Mouse (Mus musculus): ENCODE results near the gene Mturn.

Mturn gene

DNA sequence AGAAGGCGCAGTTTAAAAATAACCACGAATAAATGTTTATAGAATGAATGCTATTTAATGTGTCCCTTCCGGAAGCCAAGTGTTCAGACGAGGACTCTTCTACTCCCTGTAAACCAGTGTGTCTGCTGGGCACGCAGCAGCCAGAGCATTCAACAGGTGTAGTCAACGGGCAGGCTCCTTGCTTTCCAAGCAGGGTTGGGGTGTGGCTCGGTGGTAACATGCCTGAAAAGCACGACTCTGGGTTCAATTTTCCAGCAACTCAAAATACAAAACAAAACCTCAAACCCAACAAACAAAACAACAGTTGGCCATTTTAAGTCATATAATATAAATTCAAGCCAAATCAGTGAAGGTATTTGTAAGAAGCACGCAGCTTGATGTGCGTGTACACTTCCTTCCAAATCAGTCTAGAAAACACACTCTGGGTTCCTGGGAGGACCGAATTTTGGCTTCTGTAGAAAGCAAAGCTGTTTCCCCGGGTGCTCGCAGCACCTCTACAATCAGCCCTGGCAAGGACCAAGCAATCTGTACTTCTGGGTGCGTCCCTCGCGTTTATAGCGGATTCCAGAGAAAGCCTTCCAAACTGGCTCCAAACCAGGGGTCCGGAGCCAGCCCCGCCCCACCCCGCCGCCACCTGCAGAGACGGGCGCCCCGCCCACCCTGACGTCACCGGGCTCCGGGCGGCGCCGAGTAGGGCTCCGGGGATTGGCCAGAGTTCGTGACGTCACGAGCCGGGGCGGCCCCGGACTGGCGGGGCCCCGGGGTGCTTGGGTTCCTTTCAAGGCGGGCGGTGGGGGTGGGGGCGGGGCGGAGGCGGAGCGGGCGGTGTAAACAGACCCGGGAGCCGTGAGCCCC lies at the start of gene Mturn:
TSS of gene Mturn (plus strand) at position 734 of the 855 bp plus-strand sequence.
- DNase-seq = peak; percentile 98

DNA sequence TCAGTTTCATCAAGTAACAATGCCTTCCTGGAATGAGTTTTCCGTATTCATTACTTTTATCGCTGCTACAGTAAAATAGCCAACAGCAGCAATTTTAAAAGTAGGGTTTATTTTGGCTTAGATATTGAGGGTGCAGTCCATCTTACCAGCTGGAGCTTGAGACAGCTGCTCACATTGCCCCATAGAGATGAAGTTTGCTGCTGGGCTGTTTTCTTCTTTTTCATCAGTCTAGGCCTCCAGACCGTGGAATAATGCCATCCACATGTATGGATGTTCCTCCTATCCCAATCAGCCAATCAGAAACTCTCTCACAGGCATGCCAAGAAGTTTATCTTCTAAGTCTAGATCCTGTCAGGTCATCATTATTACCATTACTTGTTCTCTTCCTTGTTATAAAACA lies 41.5 kb upstream of the Mturn start:
- DNase-seq = no peak

DNA sequence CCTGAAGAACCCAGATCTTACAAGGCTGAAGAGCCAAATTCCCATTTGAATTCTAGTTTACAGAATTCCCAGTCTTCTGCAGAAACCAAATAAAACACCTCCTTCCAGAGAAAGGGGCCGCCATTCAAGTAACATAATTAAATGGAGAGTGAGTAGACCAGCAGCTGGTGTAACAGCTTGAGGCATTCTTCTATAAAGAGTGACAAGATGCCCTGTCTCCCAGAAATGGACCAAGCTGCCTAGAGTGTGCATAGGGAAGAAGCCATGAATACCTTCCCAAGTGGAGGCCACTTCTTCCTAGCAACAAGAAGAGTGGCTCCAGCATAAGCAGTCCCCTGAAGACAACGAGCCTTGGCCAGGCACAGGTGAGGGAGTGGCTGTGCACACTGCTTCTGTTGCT lies 39.5 kb upstream of the Mturn start:
- DNase-seq = no peak

DNA sequence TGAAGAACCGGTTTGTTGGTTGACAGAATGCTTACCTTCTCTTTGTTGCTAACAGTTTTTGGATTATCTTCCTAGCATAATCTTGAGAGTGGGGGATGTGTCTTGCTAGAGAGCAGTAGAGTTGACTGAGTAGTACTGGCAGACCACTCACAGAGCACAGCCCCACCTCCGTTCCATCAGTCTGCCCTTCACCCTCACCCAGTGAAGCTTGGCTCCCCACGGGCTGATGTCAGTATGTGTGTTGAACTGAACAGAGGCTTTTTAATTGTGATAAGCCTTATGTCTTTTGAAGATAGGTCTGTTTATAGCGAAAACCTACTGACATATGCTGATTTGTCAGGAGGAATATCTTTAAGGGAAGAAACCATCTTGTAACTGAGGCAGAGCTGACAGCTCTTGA lies 38.2 kb upstream of the Mturn start:
- no peak for DNase-seq

DNA sequence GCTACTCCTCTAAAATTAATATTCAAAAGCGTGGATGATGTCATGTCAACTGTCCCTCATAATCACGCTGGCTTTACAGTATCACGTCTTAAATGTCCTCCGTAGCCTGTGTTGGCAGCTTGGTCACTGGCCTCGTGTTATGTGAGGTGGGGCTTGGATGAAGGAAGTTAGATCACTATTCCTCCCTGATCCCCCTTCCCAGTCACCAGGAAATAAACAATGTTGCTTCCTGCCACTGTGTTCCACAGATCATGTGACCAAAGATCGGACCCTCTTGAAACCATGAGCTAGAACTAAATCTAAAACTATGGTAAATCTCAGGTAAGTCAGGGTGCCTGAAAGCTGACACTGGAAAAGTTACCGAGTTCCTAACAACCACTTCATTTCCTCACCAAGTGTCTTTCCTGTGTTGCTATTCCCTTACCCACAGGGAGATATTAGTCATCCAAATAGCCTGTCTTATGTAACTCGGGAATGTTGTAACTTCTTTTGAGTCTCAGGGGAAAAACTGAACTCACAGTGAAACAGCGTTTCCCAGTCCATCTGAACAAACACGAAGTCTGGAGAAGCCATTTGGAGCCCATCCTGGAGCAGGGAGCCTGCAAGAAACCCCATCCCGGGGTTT lies 25.8 kb upstream of the Mturn start:
- peak in 1 of 2 experiments; percentile 10 for DNase-seq

DNA sequence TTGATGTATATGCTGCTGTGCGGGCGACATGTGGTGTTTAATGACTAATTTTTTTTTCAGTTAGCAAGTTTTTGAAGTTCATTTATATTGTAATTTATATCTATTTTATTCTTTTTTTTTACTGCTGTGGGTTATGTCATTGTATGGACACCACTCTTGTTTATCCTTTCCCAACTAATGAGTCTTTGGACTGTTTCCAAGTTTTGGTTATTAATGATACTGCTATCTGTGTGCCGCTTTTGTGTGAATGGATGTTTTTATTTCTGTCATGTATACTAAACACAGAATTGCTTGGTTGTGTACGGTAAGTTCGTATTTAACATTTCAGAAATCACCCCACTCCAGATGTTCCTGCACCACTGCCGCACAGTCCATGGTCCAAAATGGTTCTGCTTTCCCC lies 23.6 kb upstream of the Mturn start:
- DNase-seq = no peak

DNA sequence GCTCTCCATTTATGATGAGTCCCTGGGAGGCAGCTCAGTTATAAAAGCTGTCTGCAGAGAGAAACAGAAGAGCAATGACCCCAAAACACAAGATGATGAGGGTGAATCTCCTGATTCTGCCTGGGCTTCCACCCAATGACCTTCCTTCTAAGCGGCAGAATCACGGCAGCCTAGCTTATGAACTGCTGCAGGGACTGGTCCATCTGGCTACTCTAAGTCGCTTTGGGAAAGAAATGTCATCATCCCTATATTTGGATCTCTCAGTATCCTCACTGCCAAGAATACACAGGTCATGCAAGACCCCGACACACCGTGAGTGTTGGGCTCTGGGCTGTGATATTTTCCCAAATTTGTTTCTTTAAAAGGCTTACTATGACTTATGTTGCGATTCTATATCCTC lies 11.6 kb upstream of the Mturn start:
- DNase-seq = no peak

DNA sequence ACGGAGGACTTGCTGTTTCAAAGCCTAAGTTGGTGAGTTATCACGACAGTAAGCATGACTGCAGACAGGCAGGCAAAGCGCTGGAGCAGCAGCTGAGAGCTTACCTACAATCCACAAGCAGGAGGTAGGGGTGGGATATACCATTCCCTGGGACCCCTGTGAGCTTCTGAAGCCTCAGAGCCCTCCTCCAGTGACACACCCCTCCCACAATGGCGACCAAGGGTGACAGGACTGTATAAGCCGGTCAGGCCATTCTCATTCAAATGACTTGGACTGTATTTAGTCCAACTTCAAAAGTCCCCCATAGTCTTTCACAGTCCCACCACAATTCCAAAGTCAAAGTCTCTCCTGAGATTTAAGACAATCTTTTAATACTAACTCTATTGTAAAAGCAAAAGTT lies 8.5 kb upstream of the Mturn start:
- no peak for DNase-seq

DNA sequence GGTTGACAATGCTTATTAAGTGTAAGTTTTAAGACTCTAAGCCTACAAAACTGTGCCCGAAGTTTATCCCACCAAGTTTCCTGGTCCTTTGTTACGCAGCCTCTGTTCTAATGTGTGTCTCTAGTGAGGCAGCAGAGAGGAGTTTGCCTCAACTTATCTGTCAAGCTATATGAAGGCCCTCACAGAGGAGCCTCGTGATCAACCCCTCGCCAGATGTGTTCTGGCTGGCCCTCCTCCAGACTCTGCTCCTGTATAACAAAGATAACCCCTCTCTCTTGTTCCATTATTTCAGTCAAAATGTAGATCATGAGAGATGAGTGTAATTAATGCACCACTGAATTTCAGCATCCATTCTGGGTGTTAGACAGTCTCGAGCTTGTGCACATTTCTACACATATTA lies 1.7 kb upstream of the Mturn start:
- DNase-seq = no peak

DNA sequence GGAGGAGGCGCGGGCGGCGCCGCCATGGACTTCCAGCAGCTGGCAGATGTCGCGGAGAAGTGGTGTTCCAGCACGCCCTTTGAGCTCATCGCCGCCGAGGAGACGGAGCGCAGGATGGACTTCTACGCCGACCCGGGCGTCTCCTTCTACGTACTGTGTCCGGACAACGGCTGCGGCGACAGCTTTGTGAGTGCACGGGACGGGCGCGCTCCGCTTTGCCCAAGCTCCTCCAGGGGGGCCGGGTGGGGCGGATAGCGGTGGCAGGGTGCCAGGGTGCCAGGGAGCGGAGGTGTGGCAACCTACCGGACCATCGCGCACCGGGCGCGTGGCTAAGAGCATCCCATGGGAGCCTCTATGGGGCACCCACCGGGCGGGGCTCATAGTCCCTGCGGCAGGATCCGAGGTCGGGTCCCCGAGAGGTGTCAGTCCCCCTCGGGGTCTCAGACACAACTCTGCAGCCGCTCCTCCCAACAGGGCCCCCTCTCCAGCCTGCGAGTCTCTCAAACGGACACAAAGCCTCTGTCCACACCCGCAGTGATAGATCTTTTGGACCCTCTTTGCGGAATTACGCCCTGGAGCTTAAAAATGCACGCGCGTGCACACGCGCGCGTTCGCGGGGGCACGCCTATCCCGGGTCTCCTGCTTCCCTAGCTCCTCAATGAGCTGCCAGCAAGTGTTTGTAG lies 463 bp downstream of the Mturn start:
- no peak for DNase-seq

DNA sequence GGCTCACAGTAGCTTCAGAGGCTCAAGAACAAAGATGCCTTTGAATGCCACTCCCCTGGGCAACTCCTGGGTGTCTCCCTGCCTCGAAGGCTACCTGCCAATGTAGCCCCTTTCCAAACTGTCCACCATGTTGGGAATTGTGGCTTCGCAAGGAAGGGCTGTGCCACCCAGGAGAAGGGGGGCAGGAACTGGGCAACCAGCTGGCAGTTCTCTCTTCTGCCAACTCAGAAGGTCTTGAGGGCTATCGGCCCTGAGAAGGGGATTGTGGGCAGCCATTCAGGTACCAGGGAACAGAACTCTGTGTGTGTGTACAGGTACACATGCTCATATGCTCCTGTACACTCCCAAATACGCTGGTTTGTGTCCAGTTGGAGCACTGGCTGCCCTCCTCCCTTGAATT lies 2.7 kb downstream of the Mturn start:
- DNase-seq = no peak

DNA sequence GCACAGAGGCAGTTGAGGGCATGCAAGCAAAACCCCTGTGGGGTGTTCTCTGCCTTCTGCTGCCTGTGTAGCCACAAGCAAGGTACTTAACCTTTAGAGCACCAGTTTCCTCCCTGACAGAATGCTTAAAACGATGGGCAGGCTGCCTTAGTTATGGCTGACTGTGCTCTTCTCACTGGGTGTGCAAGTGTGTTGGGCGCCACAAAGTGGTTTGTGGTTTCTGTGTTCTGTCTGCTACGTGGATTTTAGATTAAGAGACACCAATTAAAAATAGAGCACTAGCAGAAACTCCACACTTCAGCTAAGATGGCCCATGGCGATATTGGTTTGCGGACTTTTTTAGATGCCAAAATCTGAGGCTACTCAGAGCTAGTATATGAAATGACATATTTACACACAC lies 3.7 kb downstream of the Mturn start:
- DNase-seq = no peak

DNA sequence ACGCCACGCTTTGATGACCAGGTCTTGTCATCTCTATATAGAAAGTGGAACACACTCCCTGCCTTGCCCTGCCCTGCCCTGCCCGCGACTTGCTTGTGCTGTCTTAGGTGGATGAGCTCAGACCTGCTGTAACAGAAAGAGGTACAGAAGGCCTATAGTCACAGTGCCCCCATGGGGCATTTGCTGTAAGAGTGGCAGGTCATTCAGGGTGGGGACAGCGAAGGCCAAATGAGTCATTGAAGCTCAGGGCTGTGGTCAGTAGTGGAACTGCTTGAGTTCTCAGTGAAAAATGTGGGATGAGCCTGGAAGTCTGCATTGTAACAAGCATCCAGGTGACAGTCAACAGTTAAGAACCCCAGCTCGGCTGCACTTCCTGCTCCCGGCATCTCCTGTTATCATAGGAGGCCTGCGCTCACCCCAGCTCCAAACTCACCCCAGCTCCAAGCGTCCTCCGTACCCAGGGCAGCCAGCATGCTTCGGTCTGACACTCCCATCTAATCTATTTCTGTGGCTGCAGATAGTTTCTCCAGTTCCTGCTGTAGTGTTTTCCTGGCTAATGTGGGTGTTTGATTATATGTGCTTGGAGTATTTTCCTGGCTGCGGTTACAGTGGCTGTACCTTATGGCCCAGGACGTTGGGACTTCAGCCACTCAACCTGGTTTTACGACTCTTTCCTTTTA lies 4.4 kb downstream of the Mturn start:
- DNase-seq = no peak

DNA sequence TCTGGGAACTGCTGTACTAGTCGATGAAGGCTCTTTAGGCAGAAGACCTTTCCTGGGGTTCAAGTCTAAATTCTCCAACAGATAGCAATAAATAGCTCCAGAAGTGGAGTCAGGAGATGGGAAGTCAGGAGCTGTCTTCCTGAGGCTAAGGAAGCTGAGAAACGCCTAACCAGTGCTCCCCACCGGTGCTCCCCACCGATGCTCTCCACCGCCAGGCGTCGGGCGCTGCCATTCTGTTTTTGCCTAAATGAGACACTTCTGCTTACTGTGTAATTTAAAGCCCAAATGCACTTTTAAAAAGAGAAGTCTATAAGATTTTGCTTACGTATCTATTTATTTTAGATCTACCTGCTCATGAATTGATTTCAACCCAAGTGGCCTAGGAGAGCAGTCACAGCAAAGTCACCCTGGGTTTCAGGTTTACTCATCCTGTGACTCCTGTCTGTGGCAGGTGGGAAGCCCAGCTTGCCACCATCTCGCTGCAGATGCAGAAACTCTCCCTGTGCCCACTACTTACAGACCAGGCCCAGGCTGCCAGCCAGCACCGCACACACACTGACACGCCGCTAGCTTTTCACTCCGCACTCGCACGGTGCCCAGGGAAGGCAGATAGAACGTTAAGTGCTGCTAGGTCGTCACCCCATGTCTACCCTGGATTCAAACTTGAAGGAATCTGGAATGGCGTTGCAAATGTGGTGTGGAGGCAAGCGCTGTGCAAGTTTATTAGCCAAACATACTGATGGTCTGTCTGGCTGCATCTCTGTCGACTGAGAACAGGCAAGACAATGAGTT lies 5.7 kb downstream of the Mturn start:
- no peak for DNase-seq

DNA sequence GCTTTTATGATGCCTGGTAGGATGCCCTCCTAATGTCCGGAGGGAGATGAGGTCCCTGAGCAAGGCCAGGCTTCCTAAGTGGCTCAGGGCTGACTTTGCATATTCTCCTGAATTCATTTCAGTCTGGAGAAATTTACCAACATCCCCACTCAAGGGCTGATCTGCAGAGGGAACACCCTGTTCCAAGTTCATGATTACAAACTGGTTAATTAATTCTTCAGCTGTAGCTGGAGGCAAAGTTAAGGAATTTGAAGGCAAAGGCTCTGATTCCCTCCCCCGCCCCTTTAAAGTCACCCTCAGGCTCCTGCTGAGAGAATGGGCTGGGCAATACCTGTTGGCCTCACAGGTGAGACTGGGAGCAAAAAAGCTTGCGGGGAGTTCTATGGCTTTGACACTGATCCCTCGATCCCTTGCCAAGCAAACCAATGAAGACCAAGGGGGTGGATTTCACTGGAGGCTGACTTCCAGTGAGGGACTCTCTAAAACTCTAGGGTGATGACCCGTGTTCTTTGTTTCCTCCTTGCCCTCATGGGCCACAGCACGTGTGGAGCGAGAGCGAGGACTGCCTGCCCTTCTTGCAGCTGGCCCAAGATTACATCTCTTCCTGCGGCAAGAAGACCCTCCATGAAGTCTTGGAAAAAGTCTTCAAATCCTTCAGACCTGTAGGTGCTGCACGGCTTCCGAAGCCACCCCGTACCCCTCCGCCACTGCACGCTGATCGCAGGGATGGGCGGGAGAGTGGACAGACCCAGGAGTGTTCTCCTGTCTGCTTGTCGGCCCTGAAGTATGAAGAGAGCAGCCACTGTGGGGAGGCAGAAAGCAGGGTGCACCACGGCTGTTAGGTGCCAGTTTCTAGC lies 7.3 kb downstream of the Mturn start:
- DNase-seq = peak; percentile 57 to 86

DNA sequence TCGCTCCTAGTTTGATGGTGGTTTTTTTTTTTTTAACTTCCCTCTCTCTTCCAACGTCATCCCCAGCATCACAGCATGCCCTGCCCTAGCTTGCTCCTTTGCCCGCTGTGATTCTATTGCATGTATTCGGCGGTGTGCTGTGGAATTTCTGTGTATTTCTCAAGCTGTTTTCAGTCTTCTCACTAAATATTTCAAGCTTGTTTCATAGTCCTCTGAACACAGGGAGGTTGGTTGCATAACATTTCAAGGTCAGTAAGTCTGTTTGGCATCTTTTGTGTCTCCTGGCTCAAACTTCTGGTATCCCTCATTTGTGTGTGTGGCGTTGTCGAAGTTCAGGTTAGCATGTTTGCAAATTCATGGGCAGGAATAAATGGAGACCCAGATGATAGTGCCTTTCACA lies 8.3 kb downstream of the Mturn start:
- peak in 1 of 2 experiments; percentile 82 for DNase-seq

DNA sequence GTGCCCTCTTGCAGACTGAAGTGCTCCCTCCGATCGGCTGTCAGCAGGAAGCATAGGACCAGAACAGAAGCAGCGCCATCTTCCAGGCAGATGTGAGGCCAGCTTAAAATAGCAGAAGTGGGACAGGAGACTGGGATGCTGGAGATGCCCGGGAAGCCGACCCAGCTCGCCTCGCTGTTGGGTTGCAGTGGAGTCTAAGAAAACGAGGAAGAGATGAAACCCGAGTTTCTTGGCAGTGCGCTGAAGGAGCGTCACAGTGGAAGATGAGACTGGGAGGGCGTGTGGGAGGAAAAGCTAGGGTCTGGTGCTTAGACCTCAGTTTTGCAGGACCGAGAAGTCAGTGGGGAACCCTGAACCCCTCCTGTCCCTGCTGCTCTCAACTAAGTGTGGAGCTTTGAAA lies 9.4 kb downstream of the Mturn start:
- DNase-seq = no peak

DNA sequence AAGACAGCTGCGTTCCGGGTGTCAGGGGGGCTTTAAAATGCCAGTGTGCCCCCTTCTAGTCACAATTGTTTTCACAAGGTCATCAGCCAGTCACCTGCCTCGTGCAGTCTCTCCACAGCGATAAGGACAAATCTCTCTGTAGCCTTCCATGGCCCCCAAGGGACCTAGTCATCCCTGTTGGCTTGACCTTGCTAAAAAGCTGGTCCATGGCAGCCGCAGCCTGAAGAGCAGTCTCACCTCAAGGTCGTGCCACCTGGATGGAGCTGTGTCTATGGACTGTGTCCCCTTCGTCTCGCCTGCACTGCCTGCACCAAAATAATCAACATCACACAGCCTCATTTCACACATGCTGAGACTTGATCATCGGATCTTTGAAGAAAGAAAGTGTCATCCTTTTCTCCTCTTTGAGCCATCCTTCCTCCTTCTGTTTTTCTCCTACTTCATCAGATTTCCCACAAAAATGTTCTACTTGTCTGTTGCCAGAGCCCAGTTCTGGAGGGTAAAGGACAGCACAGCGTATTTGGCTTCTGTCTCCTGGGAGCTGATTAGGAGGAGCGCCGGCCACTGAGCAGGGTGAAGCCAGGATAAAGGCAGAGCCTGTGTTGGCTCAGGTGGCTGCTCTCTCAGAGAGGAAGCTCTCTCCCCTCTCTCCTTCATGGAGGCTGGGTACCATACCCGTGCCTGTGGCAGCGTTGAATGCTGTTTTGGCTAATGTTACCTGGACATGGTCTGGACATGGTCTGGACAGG lies 10.1 kb downstream of the Mturn start:
- no peak for DNase-seq

DNA sequence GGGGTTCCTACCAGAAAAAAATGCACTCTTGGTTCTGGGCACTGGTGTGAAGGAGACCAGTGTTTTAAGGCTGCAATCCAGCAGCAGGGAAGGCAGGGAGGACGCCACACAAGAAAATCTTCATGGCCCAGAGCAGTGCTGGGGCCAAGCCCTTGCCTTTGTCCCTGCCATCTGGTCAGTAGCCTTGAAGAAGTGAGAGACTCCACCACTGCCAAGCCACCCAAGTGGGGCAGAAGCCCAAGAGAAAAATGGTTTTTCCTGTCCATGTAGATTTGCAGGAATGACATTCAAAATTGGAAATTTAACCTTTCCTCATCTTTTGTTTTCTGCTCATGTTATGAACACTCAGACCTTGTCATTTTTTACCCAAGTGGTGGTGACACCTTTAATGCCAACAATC lies 10.8 kb downstream of the Mturn start:
- no peak for DNase-seq

DNA sequence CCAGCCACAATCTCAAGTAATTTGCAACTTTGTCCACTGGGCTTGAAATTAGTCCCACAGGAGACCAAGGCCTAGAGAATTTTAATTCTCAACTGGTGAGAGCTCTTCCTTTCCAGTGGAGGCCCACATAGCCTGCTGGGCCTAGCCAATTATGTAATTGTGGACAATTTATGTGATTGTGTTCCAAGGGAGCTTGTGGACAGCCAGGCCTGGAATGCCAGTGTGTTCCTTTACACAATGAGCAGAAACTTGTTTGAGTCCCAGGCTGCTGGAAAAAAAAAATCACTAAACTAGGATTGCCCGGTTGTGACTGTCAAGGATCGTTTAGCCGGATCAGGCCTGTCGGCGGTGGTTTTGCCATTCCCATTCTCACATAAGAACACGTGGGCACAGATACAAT lies 11.9 kb downstream of the Mturn start:
- no peak for DNase-seq

Measured in kidney, adult 8-10 months (tissue).